Mouse (Mus musculus) liver, embryonic 14.5 days (tissue): ENCODE results near the gene Otor.

Experiments
- CTCF ChIP-seq: IDR thresholded peaks from 2 replicates; pipeline ENCODE4 v1.5.1; 2016; ENCODE audit warnings: antibody characterized with exemption, low read depth, control low read depth
- EP300 ChIP-seq: IDR thresholded peaks from 2 replicates; pipeline ENCODE4 v1.6.1; 2016; ENCODE audit warnings: antibody characterized with exemption, low read depth

DNA sequence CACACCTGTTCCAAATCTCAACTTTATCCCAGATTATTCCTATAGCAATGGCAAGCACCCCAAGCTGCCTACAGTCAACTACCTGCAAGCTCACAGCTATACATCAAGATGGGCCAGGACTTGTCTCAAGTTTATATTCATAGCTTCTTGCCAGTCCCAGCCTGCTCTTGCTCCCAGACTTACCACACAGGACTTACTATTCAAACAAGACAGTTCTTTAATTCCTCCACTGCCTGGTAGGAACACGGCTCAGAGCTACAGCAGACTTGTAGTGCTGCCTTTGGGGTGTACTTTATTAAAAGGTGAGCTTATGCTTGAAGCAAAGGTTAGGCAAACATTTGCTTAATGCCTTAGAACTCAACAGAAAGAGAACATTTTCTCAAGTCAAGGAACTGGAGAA lies 18.9 kb downstream of the Otor start:
- TF ChIP-seq CTCF, result no peak
- no peak for TF ChIP-seq EP300
